Mouse (Mus musculus) heart, postnatal 0 days (tissue): ENCODE measurements at regions not wholly inside any gene's neighbourhood (a gene's known extent, or its start where the extent isn't known, plus 50 kb on each side); places are given as distances from the start of the nearest gene placed in this dataset.

ENCODE experiments used
- CTCF ChIP-seq: IDR thresholded peaks from 2 replicates; pipeline ENCODE4 v1.5.1; 2016; ENCODE audit warnings: antibody characterized with exemption, control low read depth, low read depth
- EP300 ChIP-seq: IDR thresholded peaks from 2 replicates; pipeline ENCODE4 v1.6.1; 2016; ENCODE audit warnings: antibody characterized with exemption, low read depth

DNA sequence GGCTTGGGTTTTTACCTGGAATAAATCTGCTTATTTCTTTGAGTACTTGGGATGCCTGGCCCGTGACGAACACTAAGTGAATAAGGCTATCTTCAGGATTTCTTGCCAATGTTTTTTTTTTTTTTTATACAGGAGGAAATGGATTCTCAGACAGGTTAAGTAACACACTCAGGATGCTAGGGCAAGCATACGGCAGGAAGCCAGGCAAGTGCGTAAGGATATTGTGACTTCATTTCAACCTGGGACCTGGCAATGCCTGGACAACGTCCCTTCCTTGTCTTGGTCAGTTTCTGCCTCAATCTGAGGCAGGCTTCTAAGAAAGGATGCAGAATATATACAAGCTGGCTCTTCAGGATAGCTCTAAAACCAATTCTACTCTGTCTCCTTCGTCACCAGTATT, 246.5 kb downstream of the Plpp3 start:
- TF ChIP-seq CTCF (no peak), EP300 (no peak)
